Mouse (Mus musculus): ENCODE data around the gene Olfr183.
"Not testable (repeated sequence)": the region's sequence is repeated elsewhere in the genome, so short reads cannot be mapped to it uniquely, and the experiment has no call there.

Olfr183 gene

GRCm38 (mm10) chr16:58995057-58995456 lies at the start of gene Olfr183:
Olfr183 (plus strand) TSS chr16:58995357.
- DNase-seq (ENCODE audit: low spot score in 2 of 2), result no peak

- DNase-seq (ENCODE audit: low spot score in 2 of 2), result no peak
Measured at GRCm38 (mm10) chr16:59007146-59007545, 12.0 kb downstream of the Olfr183 start.

- no peak for DNase-seq (ENCODE audit: low spot score in 2 of 2)
Measured at GRCm38 (mm10) chr16:59013357-59014018, 18.3 kb downstream of the Olfr183 start.

- DNase-seq (ENCODE audit: low spot score in 2 of 2), result no peak
Measured at GRCm38 (mm10) chr16:59030191-59030590, 35.0 kb downstream of the Olfr183 start, which contains the start of gene Olfr186. Olfr186 (minus strand) TSS chr16:59030291.

DNA sequence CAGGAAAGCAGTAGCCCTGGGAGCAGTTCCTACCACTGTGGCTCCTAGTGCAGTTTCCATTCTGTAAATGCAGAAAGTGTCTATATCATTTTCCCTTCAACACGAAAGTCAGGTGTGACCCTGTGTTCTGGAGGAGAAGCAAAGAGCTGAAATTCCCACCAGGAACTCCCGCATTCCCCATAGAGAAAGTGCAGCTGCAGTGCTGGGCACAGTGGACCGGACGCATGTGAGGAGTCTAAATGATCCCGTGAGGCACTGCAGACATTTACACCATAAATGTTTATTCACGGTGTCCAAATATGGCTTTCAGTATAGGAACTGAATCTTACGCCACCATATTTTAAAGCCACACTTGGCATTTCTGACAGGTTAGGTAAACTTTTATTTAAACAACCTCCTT lies 44.6 kb downstream of the Olfr183 start, which contains the start of gene Olfr187:
Gene Olfr187 (minus strand): TSS at position 58 of the 400 bp plus-strand sequence.
- DNase-seq (ENCODE audit: low spot score in 2 of 2), result no peak

GRCm38 (mm10) chr16:59045835-59046234 lies 50.7 kb downstream of the Olfr183 start:
- no peak for DNase-seq (ENCODE audit: low spot score in 2 of 2)

GRCm38 (mm10) chr16:59047579-59047978 lies 52.4 kb downstream of the Olfr183 start:
- no peak for DNase-seq (ENCODE audit: low spot score in 2 of 2)

GRCm38 (mm10) chr16:59048860-59049259 lies 53.7 kb downstream of the Olfr183 start:
- DNase-seq (ENCODE audit: low spot score in 2 of 2), result no peak

GRCm38 (mm10) chr16:59049286-59049685 lies 54.1 kb downstream of the Olfr183 start:
- DNase-seq (ENCODE audit: low spot score in 2 of 2), result not testable (repeated sequence)

All from spleen, postnatal 14 days (tissue).